Mouse (Mus musculus): ENCODE data around the gene Serpinc1.

DNA sequence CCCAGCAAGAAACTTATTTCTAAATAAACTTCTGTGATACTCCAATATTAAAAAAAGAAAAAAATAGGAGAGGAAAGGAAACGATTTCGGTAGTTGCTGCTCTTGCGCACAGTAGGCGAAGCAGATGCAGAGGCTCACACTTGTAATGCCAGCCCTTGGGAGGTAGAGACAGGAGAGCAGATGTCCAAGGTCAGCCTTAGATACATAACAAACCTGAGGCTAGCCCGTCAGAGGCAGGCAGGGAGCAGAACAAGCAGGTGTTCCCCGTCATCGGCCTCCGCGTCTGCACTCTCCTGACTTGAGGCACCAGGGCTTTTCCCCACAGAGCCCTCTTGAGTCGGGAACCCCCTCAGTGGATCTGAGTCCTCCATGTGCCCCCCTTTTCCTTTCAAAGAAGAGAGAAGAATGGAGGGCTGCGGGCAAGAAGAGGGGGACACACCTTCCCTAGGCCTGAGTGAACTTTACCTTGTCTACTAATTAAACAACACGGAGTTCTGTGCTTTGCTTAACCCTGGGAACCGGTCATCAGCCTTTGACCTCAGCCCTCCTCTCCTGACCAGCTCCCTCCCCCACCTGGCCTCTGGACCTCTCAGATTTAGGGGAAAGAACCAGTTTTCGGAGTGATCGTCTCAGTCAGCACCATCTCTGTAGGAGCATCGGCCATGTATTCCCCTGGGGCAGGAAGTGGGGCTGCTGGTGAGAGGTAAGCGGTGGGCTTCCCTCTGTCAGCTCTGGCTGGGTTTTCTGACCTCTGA lies 8.7 kb downstream of the Serpinc1 start:
- TF ChIP-seq POLR2A (IDR thresholded peaks at IDR 0.05; ENCODE audit: insufficient read depth, low read depth, low read length) = no peak
- TF ChIP-seq CTCF (IDR thresholded peaks at IDR 0.05; ENCODE audit: insufficient read depth, low read depth, low read length) = no peak
